Mouse (Mus musculus) lung, embryonic 14.5 days (tissue): ENCODE measurements around the gene Gpbar1. TPM values are rescaled to one million over a fixed set of nuclear protein-coding genes. Genes with fewer than 3 reads are reported as not detected.

ENCODE experiments used
- ATAC-seq: fragments of 200-750 bp; cut with Nextera tagmentation; 2 replicates; pipeline ENCODE4 v1.8.0; 2017; ENCODE audit warnings: mild to moderate bottlenecking, moderate TSS enrichment, moderate library complexity; ENCODE audit not compliant: insufficient read depth
- DNase-seq: peaks from one replicate; pipeline ENCODE4 v3.0.0-alpha.2; 2015
- H3K27ac ChIP-seq: fragments of 300-500 bp; sonication (generic); 2 replicates; pipeline ENCODE4 v1.5.1; 2014; ENCODE audit warnings: low read depth, mild to moderate bottlenecking, moderate library complexity
- H3K27me3 ChIP-seq: fragments of 300-500 bp; sonication (generic); 2 replicates; pipeline ENCODE4 v1.6.1; 2014; ENCODE audit warnings: low read length, control low read depth; ENCODE audit not compliant: insufficient read depth
- H3K36me3 ChIP-seq: fragments of 300-500 bp; sonication (generic); 2 replicates; pipeline ENCODE4 v1.6.1; 2014; ENCODE audit warnings: control low read depth; ENCODE audit not compliant: insufficient read depth
- H3K4me1 ChIP-seq: fragments of 300-500 bp; sonication (generic); 2 replicates; pipeline ENCODE4 v1.6.1; 2014; ENCODE audit warnings: antibody characterized with exemption, control low read depth; ENCODE audit not compliant: insufficient read depth
- H3K4me2 ChIP-seq: fragments of 300-500 bp; sonication (generic); 2 replicates; pipeline ENCODE4 v1.6.1; 2014; ENCODE audit warnings: mild to moderate bottlenecking
- H3K4me3 ChIP-seq: fragments of 300-500 bp; sonication (generic); 2 replicates; pipeline ENCODE4 v1.5.1; 2014; ENCODE audit warnings: low read depth, low read length
- H3K9ac ChIP-seq: fragments of 300-500 bp; sonication (generic); 2 replicates; pipeline ENCODE4 v1.6.1; 2014
- H3K9me3 ChIP-seq: fragments of 300-500 bp; sonication (generic); 2 replicates; pipeline ENCODE4 v1.6.1; 2016; ENCODE audit warnings: low read depth, low read length, control low read depth
- CTCF ChIP-seq: IDR thresholded peaks from 2 replicates; pipeline ENCODE4 v1.5.1; 2016; ENCODE audit warnings: antibody characterized with exemption, low read depth
- WGBS: fragments of 180-500 bp; shearing (Covaris S2); extraction: QIAGEN DNeasy Blood & Tissue Kit; methylation state at CpG from one replicate; pipeline ENCODE4 v1.1.7; 2014; 5-methylcytosine and 5-hydroxymethylcytosine counted together
- polyA plus RNA-seq: library from polyadenylated mRNA; unstranded; fragments of >200 nt; fragmentation: Nextera tagmentation; extraction: Ambion mirVana; gene quantifications from 2 replicates; pipeline ENCODE4 v1.2.1, GENCODE M21; 2014

The Gpbar1 gene
- polyA plus RNA-seq = 0.18 and 0.57 TPM in 2 replicates

DNA sequence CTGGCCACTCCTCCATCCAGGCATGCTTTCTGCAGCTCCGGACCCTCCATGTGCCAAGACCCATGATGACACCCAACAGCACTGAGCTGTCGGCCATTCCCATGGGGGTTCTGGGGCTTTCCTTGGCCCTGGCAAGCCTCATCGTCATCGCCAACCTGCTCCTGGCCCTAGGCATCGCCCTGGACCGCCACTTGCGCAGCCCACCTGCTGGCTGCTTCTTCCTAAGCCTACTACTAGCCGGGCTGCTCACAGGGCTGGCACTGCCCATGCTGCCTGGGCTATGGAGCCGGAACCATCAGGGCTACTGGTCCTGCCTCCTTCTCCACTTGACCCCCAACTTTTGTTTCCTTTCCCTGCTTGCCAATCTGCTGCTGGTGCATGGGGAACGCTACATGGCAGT, at the start of gene Gpbar1:
Gene Gpbar1 (plus strand): TSS at position 13 of the 400 bp plus-strand sequence.
- Histone ChIP-seq H3K4me1 (no peaks in the 10 kb centered on the region), H3K27me3 (no peaks in the 10 kb centered on the region), H3K9ac (no peak within 1 kb of the TSS), H3K4me3 (no peak within 1 kb of the TSS), H3K9me3 (no peaks in the 10 kb centered on the region), H3K27ac (no peak within 1 kb of the TSS), H3K4me2 (no peak within 1 kb of the TSS), H3K36me3 (peaks cover 46% of the 10 kb centered on the region)
- no peak for TF ChIP-seq CTCF
- no peak for ATAC-seq
- DNase-seq = no peak
- WGBS = 86% methylated on average over 10 of the region's 10 CpGs

DNA sequence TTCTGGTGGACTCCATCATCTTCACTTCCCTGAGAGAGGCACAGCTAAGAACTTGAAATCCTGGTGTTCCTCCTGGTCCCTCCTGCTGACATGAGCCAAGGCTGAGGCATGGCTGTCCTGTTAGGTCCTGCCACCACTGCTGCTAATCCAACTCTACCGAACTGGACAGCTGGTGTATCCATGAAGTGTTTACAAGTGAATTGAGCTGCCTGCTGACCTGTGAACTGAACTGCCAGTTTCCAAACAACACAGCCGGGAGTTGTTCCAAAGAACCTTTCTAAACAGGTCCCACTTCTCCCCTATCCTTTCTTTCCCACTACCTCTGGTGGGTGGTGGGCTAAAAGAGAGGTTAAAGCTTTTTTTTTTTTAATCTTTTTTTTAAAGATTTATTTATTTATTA, 48.4 kb upstream of the Gpbar1 start:
- no peak overlapping the region for H3K4me2 ChIP-seq
- no peaks in the 10 kb centered on the region for H3K9me3 ChIP-seq
- DNase-seq = no peak
- H3K27ac ChIP-seq = no peak overlapping the region
- TF ChIP-seq CTCF = no peak
- no peak for ATAC-seq
- no peaks in the 10 kb centered on the region for H3K4me1 ChIP-seq
- no peak overlapping the region for H3K9ac ChIP-seq
- no peak overlapping the region for H3K4me3 ChIP-seq
- no peaks in the 10 kb centered on the region for H3K36me3 ChIP-seq
- H3K27me3 ChIP-seq = no peaks in the 10 kb centered on the region
- WGBS = 31% methylated on average over 2 of the region's 2 CpGs

DNA sequence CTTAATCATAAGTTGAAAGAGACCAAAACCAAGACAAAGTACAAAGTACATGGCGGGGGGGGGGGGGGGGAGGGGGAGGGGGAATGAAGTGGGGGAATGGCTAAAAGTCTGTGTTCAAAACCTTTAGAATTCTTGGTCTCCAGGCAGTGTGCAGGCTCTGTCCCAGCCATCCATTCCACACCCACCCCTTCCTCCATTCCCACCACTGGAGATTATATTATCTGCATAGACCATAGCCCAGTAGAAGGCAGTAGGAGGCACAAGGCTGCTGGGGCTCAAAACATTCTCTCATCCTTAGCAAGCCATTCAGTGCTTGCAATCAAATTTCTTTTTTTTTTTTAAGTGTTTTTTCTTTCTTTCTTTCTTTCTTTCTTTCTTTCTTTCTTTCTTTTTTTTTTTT, 47.4 kb upstream of the Gpbar1 start:
- no peak for TF ChIP-seq CTCF
- no peaks in the 10 kb centered on the region for H3K36me3 ChIP-seq
- WGBS = no CpG with 5 or more reads among the region's 1 CpGs

DNA sequence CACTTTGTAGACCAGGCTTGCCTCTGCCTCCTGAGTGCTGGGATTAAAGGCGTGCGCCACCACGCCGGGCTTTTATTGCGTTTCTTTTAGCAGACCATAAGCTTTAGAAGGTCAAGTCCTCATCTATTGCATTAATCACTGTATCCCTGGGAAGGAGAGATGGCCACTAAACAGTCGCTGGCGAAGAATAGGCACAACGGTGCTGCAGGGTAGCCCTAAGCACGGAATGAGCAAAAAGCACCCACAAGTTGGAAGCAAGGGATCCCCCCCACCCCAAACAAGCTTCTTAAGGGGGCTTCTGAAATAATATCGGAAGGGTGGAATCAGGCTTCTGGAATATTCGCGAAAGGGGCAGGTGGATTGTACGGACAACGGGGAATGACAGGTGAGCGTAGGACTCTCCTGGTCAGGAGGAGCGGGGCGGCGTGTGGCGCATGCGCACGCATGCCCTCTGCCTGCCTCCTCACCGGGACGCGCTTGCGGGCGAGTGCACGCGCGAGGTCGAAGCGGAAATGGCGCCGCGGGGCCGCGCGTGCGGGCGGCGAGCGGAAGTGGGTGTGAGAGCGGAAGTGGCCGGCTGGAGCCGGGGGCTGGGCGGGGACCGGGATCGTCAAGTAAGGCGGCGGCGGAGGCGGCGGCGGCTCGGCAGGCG, 42.3 kb upstream of the Gpbar1 start, which contains the start of gene Arpc2:
Gene Arpc2 (plus strand): TSS at position 147 of the 652 bp plus-strand sequence.
- H3K27ac ChIP-seq = peak within 1 kb of the TSS; percentile 88
- no peaks in the 10 kb centered on the region for H3K36me3 ChIP-seq
- H3K4me2 ChIP-seq = peak within 1 kb of the TSS; percentile 87
- WGBS = 2% methylated on average over 45 of the region's 55 CpGs
- H3K4me1 ChIP-seq = peaks cover 20% of the 10 kb centered on the region
- ATAC-seq (peak; percentile 94), DNase-seq (peak; percentile 98)
- H3K27me3 ChIP-seq = no peaks in the 10 kb centered on the region
- no peak for TF ChIP-seq CTCF
- H3K9me3 ChIP-seq = no peaks in the 10 kb centered on the region
- peak within 1 kb of the TSS; percentile 95 for H3K9ac ChIP-seq
- peak within 1 kb of the TSS; percentile 96 for H3K4me3 ChIP-seq

More for the DNA sequence above, 47.4 kb upstream of the Gpbar1 start:
- H3K27ac ChIP-seq = no peak overlapping the region
- H3K27me3 ChIP-seq = no peaks in the 10 kb centered on the region
- no peak for ATAC-seq
- H3K9ac ChIP-seq = no peak overlapping the region
- H3K4me2 ChIP-seq = no peak overlapping the region
- no peak overlapping the region for H3K4me3 ChIP-seq
- H3K4me1 ChIP-seq = no peaks in the 10 kb centered on the region
- H3K9me3 ChIP-seq = no peaks in the 10 kb centered on the region
- no peak for DNase-seq

GRCm38 (mm10) chr1:74236590-74237317, 41.6 kb upstream of the Gpbar1 start:
- peak overlapping the region; percentile 95 for H3K9ac ChIP-seq
- H3K4me3 ChIP-seq = peak overlapping the region; percentile 96
- H3K4me2 ChIP-seq = peak overlapping the region; percentile 87
- no peaks in the 10 kb centered on the region for H3K9me3 ChIP-seq
- 0% methylated on average over 45 of the region's 57 CpGs for WGBS
- ATAC-seq = peak; percentile 55
- H3K27ac ChIP-seq = peak overlapping the region; percentile 88
- no peaks in the 10 kb centered on the region for H3K36me3 ChIP-seq
- TF ChIP-seq CTCF = no peak
- peaks cover 20% of the 10 kb centered on the region for H3K4me1 ChIP-seq
- no peaks in the 10 kb centered on the region for H3K27me3 ChIP-seq
- DNase-seq = peak; percentile 34

DNA sequence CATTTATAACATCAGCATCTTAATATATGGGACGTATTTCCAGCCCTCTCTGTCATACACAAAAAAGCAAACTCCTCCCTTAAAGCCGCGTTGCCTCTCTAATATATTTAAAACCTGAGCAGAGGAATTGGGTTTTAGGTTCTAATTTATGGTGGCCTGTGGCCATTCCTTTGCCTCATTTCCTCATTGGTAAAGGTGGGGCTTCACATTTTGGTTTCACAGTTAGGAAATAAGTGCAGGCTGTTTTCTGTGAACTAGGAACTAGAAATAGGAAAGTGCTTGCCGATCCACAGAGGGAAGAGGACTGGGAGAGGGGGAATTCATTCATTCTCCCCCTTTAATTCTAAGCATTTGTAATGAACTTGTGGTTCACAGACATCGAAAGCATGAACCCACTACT, 40.7 kb upstream of the Gpbar1 start:
- no peaks in the 10 kb centered on the region for H3K27me3 ChIP-seq
- H3K36me3 ChIP-seq = no peaks in the 10 kb centered on the region
- peak overlapping the region; percentile 96 for H3K4me3 ChIP-seq
- no peak for TF ChIP-seq CTCF
- DNase-seq (no peak), ATAC-seq (no peak)
- peak overlapping the region; percentile 87 for H3K4me2 ChIP-seq
- peak overlapping the region; percentile 95 for H3K9ac ChIP-seq
- peaks cover 20% of the 10 kb centered on the region for H3K4me1 ChIP-seq
- no peaks in the 10 kb centered on the region for H3K9me3 ChIP-seq
- WGBS = 27% methylated on average over 5 of the region's 5 CpGs
- H3K27ac ChIP-seq = no peak overlapping the region

- no peak overlapping the region for H3K27ac ChIP-seq
- peak overlapping the region; percentile 95; the same call in 1 of the 2 replicates for H3K9ac ChIP-seq
- peaks cover 20% of the 10 kb centered on the region for H3K4me1 ChIP-seq
- WGBS = 53% methylated on average over 1 of the region's 1 CpGs
- H3K27me3 ChIP-seq = no peaks in the 10 kb centered on the region
- peak overlapping the region; percentile 96 for H3K4me3 ChIP-seq
- H3K9me3 ChIP-seq = no peaks in the 10 kb centered on the region
- no peak for ATAC-seq
- TF ChIP-seq CTCF = no peak
- peak overlapping the region; percentile 87 for H3K4me2 ChIP-seq
- no peaks in the 10 kb centered on the region for H3K36me3 ChIP-seq
- DNase-seq = no peak
Observed at GRCm38 (mm10) chr1:74238136-74238535, 40.2 kb upstream of the Gpbar1 start.
